Mouse (Mus musculus): ENCODE results near the gene Prlr. TPM values are rescaled to one million over a fixed set of nuclear protein-coding genes. Genes with fewer than 3 reads are reported as not detected.

The Prlr gene
- polyA plus RNA-seq, 1 experiment = 1.1 TPM

DNA sequence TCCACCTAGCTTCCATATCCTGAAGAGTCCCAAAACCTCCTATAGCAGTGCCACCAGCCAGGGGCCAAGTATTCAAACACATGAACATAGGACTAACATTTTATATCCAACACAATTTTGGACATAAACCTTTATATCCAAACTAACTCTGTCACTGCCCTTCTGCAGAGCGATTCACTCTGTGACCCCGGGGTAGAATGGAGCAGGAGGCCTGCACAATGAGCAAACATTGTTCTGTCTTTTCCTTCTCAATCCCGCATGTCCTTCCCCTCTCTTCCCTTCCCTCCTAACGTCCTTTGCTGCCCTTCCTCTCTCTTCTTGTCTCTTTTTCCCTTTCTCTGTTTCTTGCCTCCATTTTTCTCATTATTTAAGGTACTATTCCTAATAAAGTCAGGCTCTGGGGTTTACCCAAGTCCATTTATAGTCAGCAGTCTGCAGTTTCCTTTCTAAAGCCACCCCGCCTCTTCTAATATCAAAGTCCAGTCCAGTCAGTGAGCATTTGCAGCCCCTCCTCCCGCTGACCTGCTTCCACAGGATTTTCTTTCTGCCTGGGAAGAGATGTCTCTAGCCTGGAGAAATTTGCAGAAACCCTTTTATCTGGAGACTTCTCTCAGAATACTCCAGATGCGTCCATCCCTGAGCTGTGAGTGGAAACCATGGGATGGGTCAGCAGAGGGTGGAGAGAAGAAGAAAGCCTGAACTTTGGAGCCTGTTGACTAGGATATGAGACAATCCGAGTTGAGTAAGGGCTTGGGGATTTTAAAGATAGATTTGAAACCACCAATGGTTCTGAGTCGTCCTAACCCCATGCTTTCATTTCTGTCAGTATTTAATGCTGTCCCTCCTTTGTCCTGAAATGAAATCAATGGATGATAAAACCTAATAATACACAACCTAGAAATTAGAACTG, 181.3 kb downstream of the Prlr start, which contains the start of gene Agxt2:
Gene Agxt2, plus strand, starts transcription at position 494 of the 910 bp plus-strand sequence.
- Histone ChIP-seq H3K27ac (ENCODE audit: insufficient read depth, low read length) (no peak within 1 kb of the TSS), H3K4me1 (ENCODE audit: control insufficient read depth, insufficient read depth, low read length) (no peaks in the 10 kb centered on the region), H3K4me3 (ENCODE audit: insufficient read depth, low read length) (no peak within 1 kb of the TSS)
- no peak for TF ChIP-seq CTCF (IDR thresholded peaks at IDR 0.05; ENCODE audit: borderline replicate concordance, insufficient read depth, low read length)
- TF ChIP-seq POLR2A (IDR thresholded peaks at IDR 0.05; ENCODE audit: low read depth, low read length) = no peak

- Histone ChIP-seq H3K4me3 (ENCODE audit: insufficient read depth, low read length) (no peak overlapping the region), H3K27ac (ENCODE audit: insufficient read depth, low read length) (no peak overlapping the region), H3K4me1 (ENCODE audit: control insufficient read depth, insufficient read depth, low read length) (no peaks in the 10 kb centered on the region)
- no peak for TF ChIP-seq CTCF (IDR thresholded peaks at IDR 0.05; ENCODE audit: borderline replicate concordance, insufficient read depth, low read length)
Measured at GRCm38 (mm10) chr15:10366331-10366730, 189.3 kb downstream of the Prlr start.

- no peak for TF ChIP-seq POLR2A (IDR thresholded peaks at IDR 0.05; ENCODE audit: low read depth, low read length)
- TF ChIP-seq CTCF (IDR thresholded peaks at IDR 0.05; ENCODE audit: borderline replicate concordance, insufficient read depth, low read length) = no peak
- H3K27ac ChIP-seq (ENCODE audit: insufficient read depth, low read length) = no peak overlapping the region
Measured at GRCm38 (mm10) chr15:10375404-10375803, 198.4 kb downstream of the Prlr start.

GRCm38 (mm10) chr15:10378338-10378959, 201.4 kb downstream of the Prlr start:
- no peaks in the 10 kb centered on the region for H3K4me1 ChIP-seq (ENCODE audit: control insufficient read depth, insufficient read depth, low read length)
- H3K27ac ChIP-seq (ENCODE audit: insufficient read depth, low read length) = no peak overlapping the region
- TF ChIP-seq CTCF (IDR thresholded peaks at IDR 0.05; ENCODE audit: borderline replicate concordance, insufficient read depth, low read length) (no peak), POLR2A (IDR thresholded peaks at IDR 0.05; ENCODE audit: low read depth, low read length) (no peak)
- no peak overlapping the region for H3K4me3 ChIP-seq (ENCODE audit: insufficient read depth, low read length)

More at GRCm38 (mm10) chr15:10375404-10375803, 198.4 kb downstream of the Prlr start:
- no peaks in the 10 kb centered on the region for H3K4me1 ChIP-seq (ENCODE audit: control insufficient read depth, insufficient read depth, low read length)
- H3K4me3 ChIP-seq (ENCODE audit: insufficient read depth, low read length) = no peak overlapping the region

- Histone ChIP-seq H3K4me3 (ENCODE audit: insufficient read depth, low read length) (no peak overlapping the region), H3K4me1 (ENCODE audit: control insufficient read depth, insufficient read depth, low read length) (no peaks in the 10 kb centered on the region), H3K27ac (ENCODE audit: insufficient read depth, low read length) (no peak overlapping the region)
- TF ChIP-seq CTCF (IDR thresholded peaks at IDR 0.05; ENCODE audit: borderline replicate concordance, insufficient read depth, low read length) = no peak
- TF ChIP-seq POLR2A (IDR thresholded peaks at IDR 0.05; ENCODE audit: low read depth, low read length) = no peak
Measured at GRCm38 (mm10) chr15:10379757-10380458, 202.9 kb downstream of the Prlr start.

GRCm38 (mm10) chr15:10387263-10387662, 210.2 kb downstream of the Prlr start:
- Histone ChIP-seq H3K4me3 (ENCODE audit: insufficient read depth, low read length) (no peak overlapping the region), H3K4me1 (ENCODE audit: control insufficient read depth, insufficient read depth, low read length) (no peaks in the 10 kb centered on the region), H3K27ac (ENCODE audit: insufficient read depth, low read length) (no peak overlapping the region)
- TF ChIP-seq CTCF (IDR thresholded peaks at IDR 0.05; ENCODE audit: borderline replicate concordance, insufficient read depth, low read length) = no peak
- no peak for TF ChIP-seq POLR2A (IDR thresholded peaks at IDR 0.05; ENCODE audit: low read depth, low read length)

Other genes with a start within 250 kb of the Prlr start
- gene Gm21973, start 148.1 kb downstream of the Prlr start, polyA plus RNA-seq (2011; ENCODE audit: insufficient read length, low read depth, missing spikeins) = not detected in 2 replicates
- not detected in 2 replicates for gene Agxt2, start 181.3 kb downstream of the Prlr start, polyA plus RNA-seq (2011; ENCODE audit: insufficient read length, low read depth, missing spikeins)